Mouse (Mus musculus): ENCODE measurements at regions not wholly inside any gene's neighbourhood (a gene's known extent, or its start where the extent isn't known, plus 50 kb on each side); places are given as distances from the start of the nearest gene placed in this dataset.

GRCm38 (mm10) chr5:28709626-28710025 lies 242.6 kb upstream of the Shh start:
- no peak for ATAC-seq (replicated peaks)
- H3K4me3 ChIP-seq, result no peak overlapping the region
- H3K9ac ChIP-seq, result no peak overlapping the region
- WGBS, result 76% methylated on average over 2 of the region's 2 CpGs
- H3K27me3 ChIP-seq (replicated peaks), result no peaks in the 10 kb centered on the region
- H3K4me1 ChIP-seq, result no peaks in the 10 kb centered on the region
- no peak overlapping the region for H3K4me2 ChIP-seq
- no peaks in the 10 kb centered on the region for H3K9me3 ChIP-seq
- no peak overlapping the region for H3K27ac ChIP-seq
- no peaks in the 10 kb centered on the region for H3K36me3 ChIP-seq (replicated peaks)

- ATAC-seq (replicated peaks), result no peak
- no peak overlapping the region for H3K4me2 ChIP-seq
- H3K9ac ChIP-seq, result no peak overlapping the region
- 98% methylated on average over 1 of the region's 1 CpGs for WGBS
- no peaks in the 10 kb centered on the region for H3K36me3 ChIP-seq (replicated peaks)
- no peak overlapping the region for H3K27ac ChIP-seq
- H3K27me3 ChIP-seq (replicated peaks), result no peaks in the 10 kb centered on the region
- no peaks in the 10 kb centered on the region for H3K9me3 ChIP-seq
- no peak overlapping the region for H3K4me3 ChIP-seq
- H3K4me1 ChIP-seq, result no peaks in the 10 kb centered on the region
Observed at GRCm38 (mm10) chr5:28704359-28704758, 237.3 kb upstream of the Shh start.

GRCm38 (mm10) chr5:28696966-28697365 lies 229.9 kb upstream of the Shh start:
- ATAC-seq (replicated peaks), result no peak
- Histone ChIP-seq H3K36me3 (replicated peaks) (no peaks in the 10 kb centered on the region), H3K4me1 (0 out of 2 replicates have a peak, but pooled peaks cover 3% of the 10 kb centered on the region), H3K4me2 (no peak overlapping the region), H3K27ac (no peak overlapping the region), H3K27me3 (replicated peaks) (no peaks in the 10 kb centered on the region), H3K4me3 (no peak overlapping the region), H3K9me3 (no peaks in the 10 kb centered on the region), H3K9ac (no peak overlapping the region)
- 58% methylated on average over 3 of the region's 3 CpGs for WGBS

GRCm38 (mm10) chr5:28690110-28690509 lies 223.1 kb upstream of the Shh start:
- ATAC-seq (replicated peaks), result no peak
- Histone ChIP-seq H3K36me3 (replicated peaks) (no peaks in the 10 kb centered on the region), H3K27me3 (replicated peaks) (no peaks in the 10 kb centered on the region), H3K9me3 (no peaks in the 10 kb centered on the region), H3K4me1 (no peaks in the 10 kb centered on the region), H3K9ac (no peak overlapping the region), H3K27ac (no peak overlapping the region), H3K4me2 (no peak overlapping the region), H3K4me3 (no peak overlapping the region)
- WGBS, result 77% methylated on average over 6 of the region's 6 CpGs

GRCm38 (mm10) chr5:28689651-28690050 lies 222.6 kb upstream of the Shh start:
- no peak for ATAC-seq (replicated peaks)
- no peak overlapping the region for H3K4me3 ChIP-seq
- no peaks in the 10 kb centered on the region for H3K27me3 ChIP-seq (replicated peaks)
- no peak overlapping the region for H3K27ac ChIP-seq
- H3K9me3 ChIP-seq, result no peaks in the 10 kb centered on the region
- no peaks in the 10 kb centered on the region for H3K36me3 ChIP-seq (replicated peaks)
- no peak overlapping the region for H3K4me2 ChIP-seq
- no peak overlapping the region for H3K9ac ChIP-seq
- no peaks in the 10 kb centered on the region for H3K4me1 ChIP-seq
- 82% methylated on average over 2 of the region's 2 CpGs for WGBS

GRCm38 (mm10) chr5:28689136-28689535 lies 222.1 kb upstream of the Shh start:
- no peaks in the 10 kb centered on the region for H3K27me3 ChIP-seq (replicated peaks)
- H3K9ac ChIP-seq, result no peak overlapping the region
- H3K4me1 ChIP-seq, result no peaks in the 10 kb centered on the region
- no peaks in the 10 kb centered on the region for H3K9me3 ChIP-seq
- H3K4me2 ChIP-seq, result no peak overlapping the region
- H3K27ac ChIP-seq, result no peak overlapping the region
- ATAC-seq (replicated peaks), result no peak
- no peak overlapping the region for H3K4me3 ChIP-seq
- H3K36me3 ChIP-seq (replicated peaks), result no peaks in the 10 kb centered on the region
- WGBS, result 85% methylated on average over 3 of the region's 3 CpGs

GRCm38 (mm10) chr5:28682821-28683220 lies 215.8 kb upstream of the Shh start:
- no peak overlapping the region for H3K27ac ChIP-seq
- no peaks in the 10 kb centered on the region for H3K9me3 ChIP-seq
- H3K4me1 ChIP-seq, result peaks cover 5% of the 10 kb centered on the region
- ATAC-seq (replicated peaks), result no peak
- no peaks in the 10 kb centered on the region for H3K27me3 ChIP-seq (replicated peaks)
- no peak overlapping the region for H3K4me3 ChIP-seq
- no peaks in the 10 kb centered on the region for H3K36me3 ChIP-seq (replicated peaks)
- 87% methylated on average over 6 of the region's 6 CpGs for WGBS
- no peak overlapping the region for H3K4me2 ChIP-seq
- no peak overlapping the region for H3K9ac ChIP-seq

GRCm38 (mm10) chr5:28680311-28680710 lies 213.3 kb upstream of the Shh start:
- no peak overlapping the region for H3K4me2 ChIP-seq
- H3K27me3 ChIP-seq (replicated peaks), result no peaks in the 10 kb centered on the region
- H3K4me1 ChIP-seq, result peaks cover 5% of the 10 kb centered on the region
- WGBS, result 95% methylated on average over 1 of the region's 1 CpGs
- H3K9me3 ChIP-seq, result no peaks in the 10 kb centered on the region
- no peak for ATAC-seq (replicated peaks)
- H3K27ac ChIP-seq, result no peak overlapping the region
- no peak overlapping the region for H3K9ac ChIP-seq
- H3K36me3 ChIP-seq (replicated peaks), result no peaks in the 10 kb centered on the region
- H3K4me3 ChIP-seq, result no peak overlapping the region

GRCm38 (mm10) chr5:28679761-28680160 lies 212.7 kb upstream of the Shh start:
- Histone ChIP-seq H3K27ac (no peak overlapping the region), H3K4me3 (no peak overlapping the region), H3K27me3 (replicated peaks) (no peaks in the 10 kb centered on the region), H3K36me3 (replicated peaks) (no peaks in the 10 kb centered on the region), H3K4me2 (no peak overlapping the region), H3K9ac (no peak overlapping the region), H3K9me3 (no peaks in the 10 kb centered on the region), H3K4me1 (peaks cover 5% of the 10 kb centered on the region)
- ATAC-seq (replicated peaks), result peak; percentile 86
- WGBS, result 62% methylated on average over 1 of the region's 1 CpGs

- ATAC-seq (replicated peaks), result no peak
- no peak overlapping the region for H3K4me2 ChIP-seq
- no peaks in the 10 kb centered on the region for H3K27me3 ChIP-seq (replicated peaks)
- H3K27ac ChIP-seq, result no peak overlapping the region
- no peaks in the 10 kb centered on the region for H3K4me1 ChIP-seq
- H3K4me3 ChIP-seq, result no peak overlapping the region
- H3K9ac ChIP-seq, result no peak overlapping the region
- no peaks in the 10 kb centered on the region for H3K36me3 ChIP-seq (replicated peaks)
- 81% methylated on average over 4 of the region's 4 CpGs for WGBS
- no peaks in the 10 kb centered on the region for H3K9me3 ChIP-seq
Observed at GRCm38 (mm10) chr5:28630186-28630585, 163.1 kb upstream of the Shh start.

GRCm38 (mm10) chr5:28611885-28612284 lies 144.8 kb upstream of the Shh start:
- Histone ChIP-seq H3K4me1 (no peaks in the 10 kb centered on the region), H3K4me2 (no peak overlapping the region), H3K27ac (no peak overlapping the region), H3K9ac (no peak overlapping the region), H3K27me3 (replicated peaks) (no peaks in the 10 kb centered on the region), H3K9me3 (no peaks in the 10 kb centered on the region), H3K36me3 (replicated peaks) (no peaks in the 10 kb centered on the region), H3K4me3 (no peak overlapping the region)
- WGBS, result 86% methylated on average over 3 of the region's 3 CpGs
- ATAC-seq (replicated peaks), result no peak

- Histone ChIP-seq H3K4me2 (no peak overlapping the region), H3K27me3 (replicated peaks) (no peaks in the 10 kb centered on the region), H3K36me3 (replicated peaks) (no peaks in the 10 kb centered on the region), H3K9ac (no peak overlapping the region), H3K4me3 (no peak overlapping the region), H3K4me1 (no peaks in the 10 kb centered on the region), H3K9me3 (no peaks in the 10 kb centered on the region), H3K27ac (no peak overlapping the region)
- WGBS, result 38% methylated on average over 1 of the region's 1 CpGs
- ATAC-seq (replicated peaks), result no peak
Observed at GRCm38 (mm10) chr5:28596537-28597314, 129.7 kb upstream of the Shh start.

GRCm38 (mm10) chr5:28571347-28571998 lies 104.4 kb upstream of the Shh start:
- no peak overlapping the region for H3K27ac ChIP-seq
- 90% methylated on average over 5 of the region's 5 CpGs for WGBS
- H3K4me2 ChIP-seq, result no peak overlapping the region
- no peaks in the 10 kb centered on the region for H3K27me3 ChIP-seq (replicated peaks)
- ATAC-seq (replicated peaks), result no peak
- H3K4me3 ChIP-seq, result no peak overlapping the region
- no peak overlapping the region for H3K9ac ChIP-seq
- no peaks in the 10 kb centered on the region for H3K4me1 ChIP-seq
- no peaks in the 10 kb centered on the region for H3K9me3 ChIP-seq
- H3K36me3 ChIP-seq (replicated peaks), result no peaks in the 10 kb centered on the region
